Mouse (Mus musculus) limb, embryonic 12.5 days (tissue): ENCODE measurements at regions not wholly inside any gene's neighbourhood (a gene's known extent, or its start where the extent isn't known, plus 50 kb on each side); places are given as distances from the start of the nearest gene placed in this dataset.
"Not testable (repeated sequence)": the region's sequence is repeated elsewhere in the genome, so short reads cannot be mapped to it uniquely, and the experiment has no call there.

Experiments used
- ATAC-seq: fragments of 200-750 bp; cut with Nextera tagmentation; 2 replicates; pipeline ENCODE4 v1.8.0; 2017; ENCODE audit warnings: low read depth, moderate TSS enrichment; ENCODE audit not compliant: insufficient number of reproducible peaks, insufficient read depth, low FRiP score, low TSS enrichment
- H3K27ac ChIP-seq: fragments of 300-500 bp; sonication (generic); 2 replicates; pipeline ENCODE4 v1.5.1; 2016; ENCODE audit warnings: mild to moderate bottlenecking, moderate library complexity
- H3K27me3 ChIP-seq: fragments of 300-500 bp; sonication (generic); 2 replicates; pipeline ENCODE4 v1.6.1; 2016; ENCODE audit warnings: mild to moderate bottlenecking, moderate library complexity
- H3K36me3 ChIP-seq: fragments of 300-500 bp; sonication (generic); 2 replicates; pipeline ENCODE4 v1.6.1; 2016; ENCODE audit warnings: mild to moderate bottlenecking, moderate library complexity
- H3K4me1 ChIP-seq: fragments of 300-500 bp; sonication (generic); replicated peaks from 2 replicates; pipeline ENCODE4 v1.6.1; 2016
- H3K4me2 ChIP-seq: fragments of 300-500 bp; sonication (generic); 2 replicates; pipeline ENCODE4 v1.6.1; 2016; ENCODE audit warnings: mild to moderate bottlenecking, moderate library complexity
- H3K4me3 ChIP-seq: fragments of 300-500 bp; sonication (generic); replicated peaks from 2 replicates; pipeline ENCODE4 v1.5.1; 2016; ENCODE audit warnings: mild to moderate bottlenecking
- H3K9ac ChIP-seq: fragments of 300-500 bp; sonication (generic); replicated peaks from 2 replicates; pipeline ENCODE4 v1.6.1; 2016; ENCODE audit warnings: mild to moderate bottlenecking, moderate library complexity
- H3K9me3 ChIP-seq: fragments of 300-500 bp; sonication (generic); 2 replicates; pipeline ENCODE4 v1.6.1; 2016; ENCODE audit warnings: mild to moderate bottlenecking, moderate library complexity
- WGBS: fragments of 180-500 bp; shearing (Covaris S2); methylation state at CpG from one replicate; pipeline ENCODE4 v1.1.7; 2016; 5-methylcytosine and 5-hydroxymethylcytosine counted together

GRCm38 (mm10) chr6:25101761-25102160, 145.7 kb upstream of the Tmem229a start:
- no peaks in the 10 kb centered on the region for H3K36me3 ChIP-seq
- no peaks in the 10 kb centered on the region for H3K4me1 ChIP-seq
- H3K27me3 ChIP-seq = no peaks in the 10 kb centered on the region
- H3K9ac ChIP-seq = no peak overlapping the region
- H3K27ac ChIP-seq = no peak overlapping the region
- no peak overlapping the region for H3K4me3 ChIP-seq
- ATAC-seq = no peak
- no peaks in the 10 kb centered on the region for H3K9me3 ChIP-seq
- no peak overlapping the region for H3K4me2 ChIP-seq

- Histone ChIP-seq H3K9me3 (no peaks in the 10 kb centered on the region), H3K27ac (no peak overlapping the region), H3K4me3 (no peak overlapping the region), H3K27me3 (no peaks in the 10 kb centered on the region), H3K9ac (no peak overlapping the region), H3K4me1 (no peaks in the 10 kb centered on the region), H3K4me2 (no peak overlapping the region), H3K36me3 (no peaks in the 10 kb centered on the region)
- 83% methylated on average over 1 of the region's 1 CpGs for WGBS
- ATAC-seq = no peak
Observed at GRCm38 (mm10) chr6:25087167-25087566, 131.1 kb upstream of the Tmem229a start.

GRCm38 (mm10) chr6:25085871-25086270, 129.8 kb upstream of the Tmem229a start:
- WGBS = 82% methylated on average over 2 of the region's 2 CpGs
- no peak overlapping the region for H3K27ac ChIP-seq
- no peaks in the 10 kb centered on the region for H3K36me3 ChIP-seq
- no peak overlapping the region for H3K9ac ChIP-seq
- no peak overlapping the region for H3K4me3 ChIP-seq
- no peaks in the 10 kb centered on the region for H3K9me3 ChIP-seq
- no peak overlapping the region for H3K4me2 ChIP-seq
- no peaks in the 10 kb centered on the region for H3K27me3 ChIP-seq
- no peaks in the 10 kb centered on the region for H3K4me1 ChIP-seq
- no peak for ATAC-seq

- H3K27ac ChIP-seq, H3K4me1 ChIP-seq, H3K36me3 ChIP-seq, H3K4me2 ChIP-seq, H3K27me3 ChIP-seq, ATAC-seq, H3K9me3 ChIP-seq, H3K9ac ChIP-seq, H3K4me3 ChIP-seq: not testable (repeated sequence)
- 67% methylated on average over 4 of the region's 4 CpGs for WGBS
Observed at GRCm38 (mm10) chr6:25085296-25085695, 129.2 kb upstream of the Tmem229a start.

GRCm38 (mm10) chr6:25065913-25066312, 109.8 kb upstream of the Tmem229a start:
- no peak overlapping the region for H3K4me3 ChIP-seq
- H3K9ac ChIP-seq = no peak overlapping the region
- H3K4me1 ChIP-seq = no peaks in the 10 kb centered on the region
- no peak overlapping the region for H3K27ac ChIP-seq
- no peaks in the 10 kb centered on the region for H3K36me3 ChIP-seq
- no peak overlapping the region for H3K4me2 ChIP-seq
- no peaks in the 10 kb centered on the region for H3K9me3 ChIP-seq
- 56% methylated on average over 6 of the region's 6 CpGs for WGBS
- no peaks in the 10 kb centered on the region for H3K27me3 ChIP-seq
- ATAC-seq = no peak

- Histone ChIP-seq H3K27ac (no peak overlapping the region), H3K27me3 (no peaks in the 10 kb centered on the region), H3K4me3 (no peak overlapping the region), H3K4me2 (no peak overlapping the region), H3K36me3 (no peaks in the 10 kb centered on the region), H3K9ac (no peak overlapping the region), H3K4me1 (no peaks in the 10 kb centered on the region), H3K9me3 (no peaks in the 10 kb centered on the region)
- no peak for ATAC-seq
- WGBS = 64% methylated on average over 2 of the region's 2 CpGs
Observed at GRCm38 (mm10) chr6:25032878-25033509, 76.9 kb upstream of the Tmem229a start.

- ATAC-seq = no peak
- Histone ChIP-seq H3K9ac (no peak overlapping the region), H3K36me3 (no peaks in the 10 kb centered on the region), H3K27ac (no peak overlapping the region), H3K4me3 (no peak overlapping the region), H3K27me3 (no peaks in the 10 kb centered on the region), H3K4me1 (no peaks in the 10 kb centered on the region), H3K4me2 (no peak overlapping the region), H3K9me3 (no peaks in the 10 kb centered on the region)
- 84% methylated on average over 3 of the region's 3 CpGs for WGBS
Observed at GRCm38 (mm10) chr6:25026953-25027352, 70.9 kb upstream of the Tmem229a start.

- no peak overlapping the region for H3K4me2 ChIP-seq
- no peak overlapping the region for H3K9ac ChIP-seq
- H3K36me3 ChIP-seq = no peaks in the 10 kb centered on the region
- ATAC-seq = 0 out of 2 replicates have a peak, but pooled peaks have one; percentile 31
- no peaks in the 10 kb centered on the region for H3K9me3 ChIP-seq
- H3K27me3 ChIP-seq = no peaks in the 10 kb centered on the region
- H3K4me1 ChIP-seq = no peaks in the 10 kb centered on the region
- H3K4me3 ChIP-seq = no peak overlapping the region
- WGBS = 34% methylated on average over 2 of the region's 2 CpGs
- no peak overlapping the region for H3K27ac ChIP-seq
Observed at GRCm38 (mm10) chr6:25020005-25020772, 64.1 kb upstream of the Tmem229a start.

GRCm38 (mm10) chr6:25013288-25013606, 57.1 kb upstream of the Tmem229a start:
- no peak for ATAC-seq
- Histone ChIP-seq H3K4me2 (no peak overlapping the region), H3K9me3 (no peaks in the 10 kb centered on the region), H3K4me3 (no peak overlapping the region), H3K27me3 (no peaks in the 10 kb centered on the region), H3K9ac (no peak overlapping the region), H3K36me3 (no peaks in the 10 kb centered on the region), H3K27ac (no peak overlapping the region), H3K4me1 (no peaks in the 10 kb centered on the region)
- WGBS = 52% methylated on average over 3 of the region's 3 CpGs

GRCm38 (mm10) chr6:25012376-25013287, 56.5 kb upstream of the Tmem229a start:
- Histone ChIP-seq H3K9ac (no peak overlapping the region), H3K27ac (no peak overlapping the region), H3K9me3 (no peaks in the 10 kb centered on the region), H3K4me3 (no peak overlapping the region), H3K36me3 (no peaks in the 10 kb centered on the region), H3K27me3 (no peaks in the 10 kb centered on the region), H3K4me2 (no peak overlapping the region), H3K4me1 (no peaks in the 10 kb centered on the region)
- ATAC-seq = no peak
- 74% methylated on average over 2 of the region's 2 CpGs for WGBS

GRCm38 (mm10) chr6:25008856-25009255, 52.8 kb upstream of the Tmem229a start:
- not testable (repeated sequence) for H3K36me3 ChIP-seq, H3K9ac ChIP-seq, H3K4me1 ChIP-seq, H3K27me3 ChIP-seq, H3K9me3 ChIP-seq, H3K4me3 ChIP-seq, H3K4me2 ChIP-seq, H3K27ac ChIP-seq, ATAC-seq
